In the genomic region with DNA sequence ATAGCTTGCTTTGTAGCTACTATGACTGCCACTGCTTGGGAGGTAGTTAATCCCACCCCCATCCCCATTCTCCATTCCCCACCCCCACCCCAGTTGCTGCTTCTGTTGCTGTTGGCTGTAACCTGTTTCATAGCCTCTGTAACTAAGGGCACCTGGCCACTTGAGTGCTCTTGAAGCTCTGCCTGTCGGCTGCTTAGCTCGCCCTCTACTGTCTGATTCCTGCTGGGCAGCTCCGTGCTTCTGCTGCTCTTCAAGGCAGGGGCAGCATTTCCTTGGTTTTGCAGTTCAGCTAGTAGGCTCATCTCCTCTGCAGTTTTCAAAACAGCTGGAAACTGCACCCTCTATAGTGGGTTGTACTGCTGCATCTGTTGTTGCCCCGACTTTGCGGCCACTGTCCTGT, we compare ENCODE assay signal across 8 mouse cellular contexts. TPM values are rescaled to one million over a fixed set of nuclear protein-coding genes. Genes with fewer than 3 reads are reported as not detected.
DNase-seq lines count a peak whose midpoint lies in the region; ATAC-seq and TF ChIP-seq lines count a peak whose summit lies in the region.

No protein-coding gene starts in this region.

- TF ChIP-seq POLR2A in bone marrow, adult 2 months (IDR thresholded peaks at IDR 0.05; ENCODE audit: borderline replicate concordance, control insufficient read depth, low read depth, low read length): no peak

- no peaks in the 10 kb centered on the region for H3K36me3 ChIP-seq in heart, postnatal 0 days (replicated peaks; ENCODE audit: control insufficient read depth, insufficient read depth, low read length)
- no peaks in the 10 kb centered on the region for H3K36me3 ChIP-seq in heart, embryonic 11.5 days (ENCODE audit: control insufficient read depth, insufficient read depth, low read length)
- no peaks in the 10 kb centered on the region for H3K36me3 ChIP-seq in lung, postnatal 0 days (ENCODE audit: insufficient read depth, low read length)

- no peak overlapping the region for H3K9ac ChIP-seq in heart, postnatal 0 days (replicated peaks; ENCODE audit: low read depth, low read length)
- no peak overlapping the region for H3K9ac ChIP-seq in heart, embryonic 11.5 days (ENCODE audit: low read depth, low read length)
- H3K9ac ChIP-seq in lung, postnatal 0 days (replicated peaks; ENCODE audit: low read depth): no peak overlapping the region

- TF ChIP-seq CTCF in heart, postnatal 0 days (IDR thresholded peaks at IDR 0.05; ENCODE audit: low read depth): peak; percentile 66
- TF ChIP-seq CTCF in bone marrow, adult 2 months (IDR thresholded peaks at IDR 0.05; ENCODE audit: control insufficient read depth, insufficient read depth, low read length): peak; percentile 53
- peak; percentile 78 for TF ChIP-seq CTCF in lung, postnatal 0 days (IDR thresholded peaks at IDR 0.05)

- DNase-seq in heart, postnatal 0 days (ENCODE audit: low spot score): peak; percentile 70
- peak; percentile 48 for DNase-seq in CD4-positive helper T cell, adult 2 months (ENCODE audit: low read depth, low spot score)
- peak; percentile 58 for DNase-seq in heart, postnatal 4 days
- DNase-seq in lung, postnatal 0 days (ENCODE audit: low spot score): peak; percentile 85
- DNase-seq in thymus, postnatal 10 days (ENCODE audit: low spot score in 2 of 2): peak; percentile 43 to 60
- no peak for DNase-seq in left cerebral cortex, adult 9 months (ENCODE audit: low spot score in 2 of 2)

- 35% methylated on average over 5 of the region's 5 CpGs for WGBS in heart, postnatal 0 days
- 35% methylated on average over 5 of the region's 5 CpGs for WGBS in heart, embryonic 11.5 days (ENCODE audit: insufficient replicate concordance)
- whole genome bisulfite sequencing in bone marrow, adult 2 months: 74% methylated on average over 5 of the region's 5 CpGs
- 44% methylated on average over 5 of the region's 5 CpGs for WGBS in lung, postnatal 0 days

- no peak overlapping the region for H3K4me2 ChIP-seq in heart, postnatal 0 days (ENCODE audit: low read depth, low read length)
- H3K4me2 ChIP-seq in heart, embryonic 11.5 days: no peak overlapping the region
- no peak overlapping the region for H3K4me2 ChIP-seq in lung, postnatal 0 days (replicated peaks; ENCODE audit: low read depth, low read length)

- no peak for TF ChIP-seq EP300 in heart, postnatal 0 days (IDR thresholded peaks at IDR 0.05; ENCODE audit: low read depth)
- no peak for TF ChIP-seq EP300 in lung, postnatal 0 days (IDR thresholded peaks at IDR 0.05)

- no peaks in the 10 kb centered on the region for H3K27me3 ChIP-seq in heart, postnatal 0 days (ENCODE audit: control insufficient read depth, insufficient read depth, low read length)
- H3K27me3 ChIP-seq in heart, embryonic 11.5 days (ENCODE audit: control insufficient read depth, insufficient read depth, low read length): no peaks in the 10 kb centered on the region
- no peaks in the 10 kb centered on the region for H3K27me3 ChIP-seq in lung, postnatal 0 days (replicated peaks; ENCODE audit: insufficient read depth, low read length)

- no peak overlapping the region for H3K4me3 ChIP-seq in heart, postnatal 0 days (ENCODE audit: low read depth, low read length)
- no peak overlapping the region for H3K4me3 ChIP-seq in heart, embryonic 11.5 days (ENCODE audit: low read depth, low read length)
- no peak overlapping the region for H3K4me3 ChIP-seq in bone marrow, adult 2 months (replicated peaks; ENCODE audit: control insufficient read depth, low read depth, low read length)
- no peak overlapping the region for H3K4me3 ChIP-seq in lung, postnatal 0 days (ENCODE audit: low read depth, low read length)

- no peak overlapping the region for H3K27ac ChIP-seq in heart, postnatal 0 days (ENCODE audit: low read depth)
- H3K27ac ChIP-seq in heart, embryonic 11.5 days (ENCODE audit: low read depth, low read length): no peak overlapping the region
- no peak overlapping the region for H3K27ac ChIP-seq in bone marrow, adult 2 months (ENCODE audit: control insufficient read depth, insufficient read depth, low read depth, low read length, poor library complexity)
- H3K27ac ChIP-seq in lung, postnatal 0 days (ENCODE audit: low read length): no peak overlapping the region

- peak; percentile 79 for ATAC-seq in heart, postnatal 0 days (ENCODE audit: insufficient read depth, low read depth)
- ATAC-seq in heart, embryonic 11.5 days (replicated peaks; ENCODE audit: insufficient number of reproducible peaks, low FRiP score, low TSS enrichment): no peak
- ATAC-seq in lung, postnatal 0 days: peak; percentile 80

- no peaks in the 10 kb centered on the region for H3K9me3 ChIP-seq in heart, postnatal 0 days (replicated peaks; ENCODE audit: control insufficient read depth, low read length)
- H3K9me3 ChIP-seq in heart, embryonic 11.5 days (replicated peaks; ENCODE audit: control insufficient read depth, low read length): no peaks in the 10 kb centered on the region
- no peaks in the 10 kb centered on the region for H3K9me3 ChIP-seq in lung, postnatal 0 days (ENCODE audit: low read length)

- peaks cover 23% of the 10 kb centered on the region for H3K4me1 ChIP-seq in heart, postnatal 0 days (ENCODE audit: control insufficient read depth, insufficient read depth)
- H3K4me1 ChIP-seq in heart, embryonic 11.5 days (ENCODE audit: control insufficient read depth, insufficient read depth, low read length): peaks cover 34% of the 10 kb centered on the region
- no peaks in the 10 kb centered on the region for H3K4me1 ChIP-seq in bone marrow, adult 2 months (ENCODE audit: control insufficient read depth, insufficient read depth, low read length)
- H3K4me1 ChIP-seq in lung, postnatal 0 days (ENCODE audit: insufficient read depth, low read depth, low read length): peaks cover under 1% of the 10 kb centered on the region; the same call in 1 of the 2 replicates

RNA-seq across cellular contexts. Expression of gene Gsk3b, which starts 48.5 kb away (rescaled TPM):
- 37.4 and 40.8 TPM in 2 replicates for total RNA-seq in heart, postnatal 0 days (2014; rRNA removed; ENCODE audit: low replicate concordance)
- polyA plus RNA-seq in heart, postnatal 0 days (2015; fragmentation: Nextera tagmentation; extraction: Ambion mirVana): 31.3 and 31.5 TPM in 2 replicates
- 41.2 and 57.5 TPM in 2 replicates for polyA plus RNA-seq in heart, embryonic 11.5 days (2014; fragmentation: Nextera tagmentation; extraction: Ambion mirVana)
- polyA plus RNA-seq in bone marrow, adult 2 months (2011; ENCODE audit: insufficient read depth, insufficient read length, low replicate concordance, missing spikeins): 9.6 and 10.2 TPM in 2 replicates
- total RNA-seq in heart, postnatal 4 days (2021): 10 to 100 TPM; 74.5 to 76.9 TPM
- polyA plus RNA-seq in lung, postnatal 0 days (2015; fragmentation: Nextera tagmentation; extraction: Ambion mirVana): 43.0 and 51.0 TPM in 2 replicates

Comparison
In these comparisons a context has a peak if more than half of its experiments do, and no peak if none do; other contexts are left out.
1. DNase-seq: peak in heart, postnatal 0 days (single experiment), CD4-positive helper T cell, adult 2 months (single experiment), heart, postnatal 4 days (single experiment), lung, postnatal 0 days (single experiment) and thymus, postnatal 10 days (2 of 2); none in left cerebral cortex, adult 9 months (0 of 2).
2. Peak in every context shown above with its lines, with median percentiles within 50 percentile points of each other: CTCF ChIP-seq.